Mouse (Mus musculus) macrophage (primary cell): ENCODE results near the gene Atl3. TPM values are rescaled to one million over a fixed set of nuclear protein-coding genes. Genes with fewer than 3 reads are reported as not detected.
"Not testable (repeated sequence)": the region's sequence is repeated elsewhere in the genome, so short reads cannot be mapped to it uniquely, and the experiment has no call there.

ENCODE experiments used
- H3K27ac ChIP-seq: fragments of 350-480 bp; formaldehyde crosslinking; 2 replicates; pipeline ENCODE4 v1.9.0; 2021
- H3K36me3 ChIP-seq: fragments of 350-480 bp; formaldehyde crosslinking; 2 replicates; pipeline ENCODE4 v1.9.0; 2021; ENCODE audit errors: inconsistent target
- H3K4me3 ChIP-seq: fragments of 350-480 bp; formaldehyde crosslinking; 2 replicates; pipeline ENCODE4 v1.9.0; 2021; ENCODE audit errors: inconsistent target
- H3K79me2 ChIP-seq: fragments of 350-480 bp; formaldehyde crosslinking; 2 replicates; pipeline ENCODE4 v1.9.0; 2021; ENCODE audit errors: inconsistent target
- WGBS: methylation state at CpG from one replicate; pipeline ENCODE4 v1.1.7; 2026; ENCODE audit warnings: inconsistent platforms; ENCODE audit not compliant: missing documents; 5-methylcytosine and 5-hydroxymethylcytosine counted together
- polyA plus RNA-seq: library from polyadenylated mRNA; stranded (reverse); fragments of 250-400 nt; gene quantifications from 3 replicates; pipeline ENCODE4 v1.2.4, GENCODE M21; 2018; ENCODE audit warnings: inconsistent platforms

Gene Atl3
- polyA plus RNA-seq, 1 experiment from 2014 or later, result 30.6 TPM

- Histone ChIP-seq H3K4me3 (no peak overlapping the region), H3K79me2 (peaks cover under 1% of the 10 kb centered on the region; the same call in 1 of the 2 replicates), H3K27ac (peak overlapping the region; percentile 70), H3K36me3 (no peaks in the 10 kb centered on the region)
- 20% methylated on average over 7 of the region's 8 CpGs for WGBS
Measured at GRCm38 (mm10) chr19:7487680-7488079, 6.2 kb upstream of the Atl3 start.

GRCm38 (mm10) chr19:7491960-7492359, 1.9 kb upstream of the Atl3 start:
- Histone ChIP-seq H3K36me3 (no peaks in the 10 kb centered on the region), H3K79me2 (peaks cover 17% of the 10 kb centered on the region), H3K27ac (no peak overlapping the region), H3K4me3 (no peak overlapping the region)
- 88% methylated on average over 5 of the region's 6 CpGs for WGBS

- Histone ChIP-seq H3K27ac (no peak overlapping the region), H3K4me3 (no peak overlapping the region), H3K79me2 (peaks cover 24% of the 10 kb centered on the region), H3K36me3 (no peaks in the 10 kb centered on the region)
- 80% methylated on average over 2 of the region's 2 CpGs for WGBS
Measured at GRCm38 (mm10) chr19:7492682-7493081, 1.2 kb upstream of the Atl3 start.

GRCm38 (mm10) chr19:7494187-7495015, 561 bp downstream of the Atl3 start:
- under 1% methylated on average over 83 of the region's 84 CpGs for WGBS
- Histone ChIP-seq H3K4me3 (peak overlapping the region; percentile 59), H3K79me2 (peaks cover 41% of the 10 kb centered on the region), H3K27ac (peak overlapping the region; percentile 78), H3K36me3 (no peaks in the 10 kb centered on the region)

GRCm38 (mm10) chr19:7495221-7496038, 1.6 kb downstream of the Atl3 start:
- WGBS, result 20% methylated on average over 14 of the region's 14 CpGs
- Histone ChIP-seq H3K4me3 (peak overlapping the region; percentile 59), H3K36me3 (no peaks in the 10 kb centered on the region), H3K27ac (peak overlapping the region; percentile 78), H3K79me2 (peaks cover 51% of the 10 kb centered on the region)

GRCm38 (mm10) chr19:7496070-7496469, 2.2 kb downstream of the Atl3 start:
- peaks cover 58% of the 10 kb centered on the region for H3K79me2 ChIP-seq
- H3K36me3 ChIP-seq, H3K4me3 ChIP-seq, H3K27ac ChIP-seq: not testable (repeated sequence)
- 78% methylated on average over 1 of the region's 1 CpGs for WGBS

- Histone ChIP-seq H3K79me2 (peaks cover 85% of the 10 kb centered on the region), H3K36me3 (no peaks in the 10 kb centered on the region), H3K4me3 (no peak overlapping the region), H3K27ac (no peak overlapping the region)
- WGBS, result 92% methylated on average over 2 of the region's 2 CpGs
Measured at GRCm38 (mm10) chr19:7498816-7499215, 5.0 kb downstream of the Atl3 start.

- Histone ChIP-seq H3K4me3 (no peak overlapping the region), H3K27ac (no peak overlapping the region), H3K36me3 (no peaks in the 10 kb centered on the region), H3K79me2 (peaks cover 100% of the 10 kb centered on the region)
- 60% methylated on average over 1 of the region's 1 CpGs for WGBS
Measured at GRCm38 (mm10) chr19:7500701-7501100, 6.9 kb downstream of the Atl3 start.

- H3K79me2 ChIP-seq, result peaks cover 100% of the 10 kb centered on the region
- H3K36me3 ChIP-seq, result no peaks in the 10 kb centered on the region
- 92% methylated on average over 2 of the region's 2 CpGs for WGBS
- H3K27ac ChIP-seq, result no peak overlapping the region
- H3K4me3 ChIP-seq, result no peak overlapping the region
Measured at GRCm38 (mm10) chr19:7502432-7502831, 8.6 kb downstream of the Atl3 start.

- Histone ChIP-seq H3K79me2 (peaks cover 81% of the 10 kb centered on the region), H3K36me3 (peaks cover 22% of the 10 kb centered on the region), H3K4me3 (no peak overlapping the region), H3K27ac (no peak overlapping the region)
- WGBS, result 75% methylated on average over 1 of the region's 1 CpGs
Measured at GRCm38 (mm10) chr19:7506321-7506720, 12.5 kb downstream of the Atl3 start.

GRCm38 (mm10) chr19:7508026-7508425, 14.2 kb downstream of the Atl3 start:
- WGBS, result 100% methylated on average over 4 of the region's 4 CpGs
- H3K36me3 ChIP-seq, result peaks cover 26% of the 10 kb centered on the region
- no peak overlapping the region for H3K27ac ChIP-seq

GRCm38 (mm10) chr19:7516437-7516836, 22.6 kb downstream of the Atl3 start:
- Histone ChIP-seq H3K79me2 (no peaks in the 10 kb centered on the region), H3K36me3 (peaks cover 54% of the 10 kb centered on the region), H3K4me3 (no peak overlapping the region), H3K27ac (no peak overlapping the region)
- WGBS, result 91% methylated on average over 1 of the region's 1 CpGs

More at GRCm38 (mm10) chr19:7508026-7508425, 14.2 kb downstream of the Atl3 start:
- no peak overlapping the region for H3K4me3 ChIP-seq
- peaks cover 64% of the 10 kb centered on the region for H3K79me2 ChIP-seq

GRCm38 (mm10) chr19:7521619-7522018, 27.8 kb downstream of the Atl3 start:
- WGBS, result 64% methylated on average over 3 of the region's 3 CpGs
- H3K4me3 ChIP-seq, result no peak overlapping the region
- H3K27ac ChIP-seq, result no peak overlapping the region
- H3K36me3 ChIP-seq, result peaks cover 73% of the 10 kb centered on the region
- H3K79me2 ChIP-seq, result no peaks in the 10 kb centered on the region

- 100% methylated on average over 2 of the region's 2 CpGs for WGBS
- peaks cover 73% of the 10 kb centered on the region for H3K36me3 ChIP-seq
- H3K79me2 ChIP-seq, result no peaks in the 10 kb centered on the region
- H3K4me3 ChIP-seq, result no peak overlapping the region
- H3K27ac ChIP-seq, result no peak overlapping the region
Measured at GRCm38 (mm10) chr19:7522856-7523255, 29.0 kb downstream of the Atl3 start.

GRCm38 (mm10) chr19:7523292-7523691, 29.5 kb downstream of the Atl3 start:
- H3K27ac ChIP-seq, result no peak overlapping the region
- H3K4me3 ChIP-seq, result no peak overlapping the region
- peaks cover 69% of the 10 kb centered on the region for H3K36me3 ChIP-seq
- WGBS, result 100% methylated on average over 1 of the region's 1 CpGs
- H3K79me2 ChIP-seq, result no peaks in the 10 kb centered on the region
